Mouse (Mus musculus) MN1 (cell line): Measurements from ENCODE around the gene Rassf3.
A peak's percentile ranks its signal among the peaks of the same experiment; 100 is the strongest.

ENCODE experiments used
- DNase-seq: peaks from one replicate; pipeline ENCODE4 v3.0.0-alpha.2; 2016; ENCODE audit warnings: low spot score

Rassf3 gene

DNA sequence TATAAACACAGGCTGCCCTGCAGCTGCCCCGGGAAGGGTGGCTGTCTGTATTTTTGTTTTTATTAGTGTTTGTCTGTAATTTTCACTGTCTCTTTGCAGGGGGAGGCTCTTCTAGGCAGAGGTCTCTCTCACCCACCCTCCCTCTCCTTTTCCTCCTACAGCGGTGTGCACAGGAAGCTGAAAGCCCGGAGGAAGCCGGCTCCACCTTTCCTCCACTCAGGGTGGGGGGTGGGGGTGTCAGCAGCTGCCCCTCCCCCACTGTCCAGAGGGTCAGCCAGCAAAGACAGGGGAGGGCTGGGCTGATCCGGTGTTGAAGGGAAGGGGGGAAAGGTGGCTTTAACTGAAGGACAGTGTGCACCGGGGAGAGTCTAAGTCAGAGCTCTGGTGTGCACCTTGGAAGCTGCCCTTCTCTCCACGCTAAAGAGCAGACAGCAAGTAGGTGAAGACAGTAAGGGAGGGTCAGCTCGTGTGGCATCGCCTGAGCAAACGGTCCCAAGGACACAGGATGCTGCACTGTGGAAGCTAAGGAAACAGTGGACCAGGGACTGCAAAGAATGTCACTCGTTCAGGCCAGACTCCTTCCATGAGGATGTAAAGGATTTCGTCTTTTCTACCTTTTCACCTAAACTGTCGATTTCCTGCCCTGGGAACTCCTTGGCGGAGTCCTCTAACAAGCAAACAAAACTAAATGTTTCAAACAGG is 46.0 kb downstream of the Rassf3 start:
- no peak for DNase-seq

DNA sequence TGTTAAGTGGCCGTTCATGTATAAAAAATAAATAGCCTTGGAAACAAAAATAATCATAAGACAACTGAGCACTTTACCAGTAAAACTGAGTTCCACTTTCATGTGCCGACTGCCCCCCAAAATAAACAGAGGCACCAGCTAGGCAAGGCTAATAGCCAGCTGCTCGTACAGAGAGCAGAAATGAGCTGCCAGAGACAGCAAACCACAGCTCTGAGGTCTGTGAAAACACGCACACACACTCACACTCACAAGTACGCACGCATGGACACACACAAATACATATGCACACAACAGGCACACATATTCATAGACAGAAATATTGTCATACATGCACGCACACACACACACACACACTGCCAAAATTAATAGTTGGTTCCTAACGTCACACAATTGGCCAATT is 46.6 kb downstream of the Rassf3 start:
- DNase-seq: no peak

DNA sequence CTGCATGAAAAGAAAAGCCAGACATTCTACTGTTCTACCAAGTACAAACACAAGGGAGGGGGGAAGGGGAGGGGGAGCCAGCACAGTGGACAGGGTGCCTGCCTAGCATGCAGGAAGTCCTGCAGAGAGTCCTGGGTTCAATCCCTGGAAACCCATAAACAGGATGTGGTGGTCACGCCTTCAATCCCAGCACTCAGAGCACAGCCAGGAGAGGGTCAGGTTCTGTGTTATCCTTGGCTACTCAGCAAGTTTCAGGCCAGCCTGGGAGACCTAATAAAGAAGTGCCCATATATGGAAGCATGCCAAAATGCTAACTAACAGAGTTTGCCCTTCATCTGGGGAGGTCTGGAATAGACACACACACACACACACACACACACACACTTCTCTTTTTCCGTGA is 47.1 kb downstream of the Rassf3 start:
- peak; percentile 79 for DNase-seq

DNA sequence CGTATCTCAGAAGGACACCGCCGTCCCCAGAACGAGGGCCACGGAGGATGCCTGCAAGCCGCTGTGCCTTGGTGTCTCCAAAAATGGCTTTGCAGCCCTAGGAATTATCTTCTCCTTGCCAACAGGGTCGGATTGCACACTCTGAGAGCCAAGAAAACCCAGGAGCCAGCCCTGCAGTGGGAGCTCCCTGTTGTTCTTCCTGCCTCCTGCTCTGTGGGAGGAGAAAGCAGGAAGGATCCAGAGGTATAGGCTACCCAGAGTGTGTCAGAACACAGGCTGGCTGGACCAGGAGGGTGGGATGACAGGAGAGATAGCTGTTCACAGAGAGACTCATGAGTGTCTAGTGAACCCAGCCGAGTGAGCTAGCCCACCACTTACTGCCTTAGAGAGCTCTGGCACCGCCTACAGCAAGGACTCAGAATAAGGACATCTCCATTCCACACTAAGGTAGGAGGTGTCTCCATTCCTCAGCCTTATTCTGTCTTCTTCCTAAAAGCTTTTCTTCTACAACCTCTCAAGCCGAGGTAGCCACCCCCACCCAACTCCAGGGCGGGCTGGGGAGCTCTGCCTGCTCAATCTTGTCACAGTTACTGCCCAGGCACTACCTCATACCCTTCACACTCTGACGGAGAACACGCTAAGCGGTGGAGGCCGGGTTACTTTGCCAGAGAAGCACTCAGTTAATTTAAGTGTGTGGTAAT is 48.0 kb downstream of the Rassf3 start:
- DNase-seq: no peak

DNA sequence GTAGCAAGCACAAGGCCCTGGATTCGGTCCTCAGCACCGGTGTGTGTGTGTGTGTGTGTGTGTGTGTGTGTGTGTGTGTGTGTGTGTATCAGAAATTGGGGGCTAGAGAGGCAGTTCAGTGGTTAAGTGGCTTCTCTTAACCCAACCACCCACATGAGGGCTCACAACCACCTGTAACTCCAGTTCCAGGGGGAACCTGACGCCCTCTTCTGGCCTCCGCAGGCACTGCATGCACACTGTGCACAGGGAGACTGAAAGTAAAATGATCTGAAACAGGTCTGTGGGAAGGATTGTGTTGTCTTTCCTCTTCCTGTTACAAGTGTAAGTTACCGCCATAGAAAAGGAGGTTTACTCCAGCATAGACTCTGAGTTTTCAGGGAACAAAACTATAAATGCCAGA is 49.0 kb downstream of the Rassf3 start:
- no peak for DNase-seq

DNA sequence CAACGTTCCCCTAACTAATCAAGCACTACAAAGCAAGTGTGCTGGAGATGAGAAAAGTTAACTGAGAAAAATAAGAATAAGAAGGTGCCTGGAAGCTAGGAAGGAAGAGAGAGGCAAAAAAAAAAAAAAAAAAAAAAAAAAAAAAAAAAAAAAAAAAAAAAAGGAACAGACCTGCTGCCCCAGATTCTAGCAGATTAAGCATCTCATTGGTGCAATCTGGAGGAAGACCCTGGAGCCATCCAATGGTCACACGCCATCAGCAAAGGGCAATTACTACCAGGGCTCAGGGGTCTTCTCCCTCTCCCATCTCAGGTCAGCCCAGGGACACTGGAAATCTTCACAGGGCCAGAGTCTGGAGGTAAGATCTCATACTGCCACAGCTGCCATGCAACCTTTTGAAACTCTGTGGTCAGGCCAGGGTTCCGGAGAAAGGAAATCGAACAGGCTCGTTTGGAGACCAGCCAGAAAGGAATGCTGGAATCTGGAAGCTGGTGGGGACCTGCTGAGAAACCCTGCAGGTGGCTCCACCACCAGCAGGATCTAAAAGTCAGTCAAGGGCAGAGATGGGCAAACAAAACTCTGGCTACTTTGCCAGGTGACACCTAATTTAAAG is 49.6 kb downstream of the Rassf3 start:
- DNase-seq: peak; percentile 90

DNA sequence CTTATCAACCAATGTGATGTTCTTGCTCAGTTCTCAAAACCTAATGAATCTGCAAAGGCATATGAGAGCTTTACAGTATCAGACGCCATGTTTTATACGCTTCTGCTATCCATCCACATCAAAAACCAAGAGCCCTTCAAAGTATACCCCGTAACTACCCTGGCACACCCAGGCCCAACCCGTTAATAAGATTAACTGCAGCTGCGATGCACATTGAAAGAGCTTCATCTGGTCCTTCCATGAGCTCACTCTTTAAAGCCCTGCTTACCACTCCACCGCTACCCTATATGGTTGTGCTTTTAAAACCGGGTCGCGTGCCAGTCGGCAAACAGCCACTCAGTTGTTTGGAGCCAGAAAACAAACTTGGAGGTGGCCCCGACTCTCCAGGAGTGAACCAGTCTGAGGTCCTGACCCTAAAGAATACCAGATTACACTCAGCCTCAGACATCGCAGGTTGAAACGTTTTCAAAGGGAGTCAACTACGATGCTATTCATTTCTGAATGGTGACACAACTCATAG is 50.6 kb downstream of the Rassf3 start:
- peak; percentile 56 for DNase-seq

DNA sequence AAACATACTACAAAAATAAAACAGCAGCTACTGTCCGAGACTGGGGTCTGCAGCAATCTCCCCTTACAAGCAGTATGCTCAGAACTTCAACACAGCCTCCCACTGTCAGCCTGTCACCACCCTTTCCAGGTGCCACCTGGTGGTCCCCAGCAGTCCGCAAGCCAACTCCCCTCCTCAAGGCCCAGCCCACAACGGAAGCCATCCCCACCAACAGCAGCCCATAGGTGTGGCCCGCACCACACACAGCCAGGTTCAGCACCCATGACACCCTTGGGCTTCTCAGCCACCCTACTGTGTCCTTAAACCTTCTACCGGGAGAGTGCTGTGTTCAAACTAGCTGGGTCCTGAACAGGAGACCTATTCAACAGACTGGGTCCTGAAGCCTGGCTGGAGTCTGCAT is 51.1 kb downstream of the Rassf3 start:
- no peak for DNase-seq

DNA sequence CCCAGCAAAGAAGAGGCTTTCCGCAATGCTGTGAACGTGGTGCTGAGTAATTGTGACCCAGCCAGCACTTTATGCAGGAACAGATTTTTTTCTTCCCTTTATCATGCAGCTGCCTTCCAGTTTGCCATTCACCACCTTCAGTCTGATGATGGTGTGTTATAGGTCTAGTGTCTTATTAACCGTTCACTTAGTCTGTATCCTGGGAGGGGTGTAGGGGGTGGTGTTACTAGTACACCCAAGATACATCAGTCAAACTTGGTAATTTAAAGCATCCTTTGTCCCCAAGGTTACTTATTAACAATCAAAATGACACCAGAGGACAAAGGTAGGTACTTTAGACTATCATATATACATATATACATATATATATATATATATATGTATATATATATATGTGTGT is 51.7 kb downstream of the Rassf3 start:
- DNase-seq: no peak

DNA sequence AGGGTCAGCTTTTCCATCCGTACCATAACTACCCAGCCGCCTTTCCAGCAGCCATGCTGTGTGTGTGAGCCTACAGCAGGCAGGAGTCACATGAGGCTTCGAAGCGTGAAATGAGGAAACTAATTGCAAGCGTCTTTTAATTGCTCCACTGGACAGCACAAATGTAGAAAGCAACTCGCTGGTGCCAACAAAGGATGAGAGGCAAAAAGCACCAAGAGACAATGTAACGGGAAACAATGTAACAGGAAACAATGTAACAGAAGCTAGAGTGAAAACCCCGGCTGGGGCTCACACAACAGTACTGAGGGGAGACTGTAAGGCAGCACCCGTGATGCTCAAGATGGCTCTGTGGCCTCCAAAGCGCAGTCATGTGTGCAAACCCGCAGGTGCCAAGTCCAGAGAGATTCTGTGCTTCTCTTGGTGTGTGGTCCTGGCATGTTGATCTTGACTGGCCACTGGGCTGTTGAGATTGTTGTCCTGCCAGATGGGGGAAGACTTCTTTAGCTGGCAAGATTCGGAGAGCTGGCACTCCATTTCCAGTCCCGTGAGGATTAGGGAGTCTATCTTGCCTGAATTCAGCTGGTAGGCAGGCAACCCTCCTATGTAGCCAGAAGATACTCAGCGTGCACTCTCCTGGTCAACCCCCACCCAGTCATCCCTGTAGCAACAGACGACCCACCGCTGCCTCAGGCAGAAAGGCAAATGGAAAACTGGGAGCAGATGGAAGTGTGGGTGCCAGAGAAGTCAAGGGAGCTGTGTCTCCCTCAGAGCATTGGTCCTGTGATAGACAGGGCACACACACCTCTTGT is 52.4 kb downstream of the Rassf3 start:
- DNase-seq: peak; percentile 57

DNA sequence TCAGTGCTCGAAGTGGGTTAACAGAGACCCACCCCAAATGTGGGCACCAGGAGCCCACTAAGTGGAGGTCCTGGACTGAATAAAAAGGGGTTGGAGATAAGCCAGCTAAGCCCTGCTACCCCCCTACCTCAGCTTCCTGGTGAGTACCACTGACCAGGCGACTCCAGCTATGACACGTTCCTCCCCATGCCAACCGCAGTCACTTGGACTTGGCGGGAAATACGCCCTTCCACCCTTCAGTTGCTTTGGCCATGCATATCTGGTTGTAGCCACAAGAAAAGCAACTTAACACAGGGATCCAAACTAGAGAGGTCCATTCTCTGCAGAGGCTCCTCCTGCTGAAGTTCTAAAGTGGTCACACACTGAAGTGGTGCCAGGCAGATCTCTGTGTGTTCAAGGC is 53.9 kb downstream of the Rassf3 start:
- no peak for DNase-seq

DNA sequence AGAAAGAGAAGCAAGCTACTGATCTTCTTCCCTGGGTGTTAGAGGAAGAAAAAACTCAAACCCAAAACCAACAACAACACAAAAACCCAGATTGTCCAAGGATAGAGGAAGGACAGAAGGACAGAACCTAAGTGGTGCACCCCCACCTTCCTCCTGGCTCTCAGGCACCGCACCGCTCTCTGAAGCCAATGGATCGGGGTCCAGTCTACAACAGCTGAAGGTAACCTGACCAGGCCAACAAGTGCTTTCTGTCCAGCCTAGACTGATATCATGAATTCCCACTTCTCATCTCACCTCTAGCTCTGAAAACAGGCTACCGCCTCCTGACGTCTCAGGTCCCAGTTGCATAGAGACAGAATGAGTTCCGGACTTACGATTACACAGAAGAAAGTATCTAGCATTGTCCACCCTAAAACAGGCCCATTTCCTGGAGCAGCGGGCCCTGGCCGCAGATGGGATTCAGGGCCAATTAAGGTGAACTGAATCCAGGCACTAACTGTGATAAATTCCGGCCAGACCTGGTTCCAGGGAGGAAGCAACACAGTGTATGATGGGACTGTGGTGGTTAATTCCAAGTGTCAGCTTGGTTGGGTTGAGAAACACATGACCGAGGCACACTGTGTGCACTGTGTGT is 54.4 kb downstream of the Rassf3 start:
- no peak for DNase-seq

DNA sequence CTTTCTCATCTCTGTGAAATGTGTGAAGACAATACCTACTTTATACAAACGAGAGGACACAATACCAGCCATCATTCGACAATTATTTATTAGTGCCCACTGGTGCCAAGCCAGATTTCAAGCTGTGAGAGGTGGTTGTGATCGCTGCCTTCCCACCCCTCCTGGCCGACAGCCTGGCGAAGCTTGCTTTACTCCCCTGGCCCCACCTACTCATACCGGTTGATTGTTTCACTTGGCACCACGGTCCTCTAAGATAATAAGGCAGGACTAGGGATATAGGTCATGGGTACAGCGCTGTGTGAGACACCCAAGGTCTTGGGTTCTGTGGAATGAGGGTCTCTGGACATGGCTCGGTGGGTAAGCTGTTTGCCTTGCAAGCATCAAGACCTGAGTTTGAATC is 55.1 kb downstream of the Rassf3 start:
- DNase-seq: no peak

DNA sequence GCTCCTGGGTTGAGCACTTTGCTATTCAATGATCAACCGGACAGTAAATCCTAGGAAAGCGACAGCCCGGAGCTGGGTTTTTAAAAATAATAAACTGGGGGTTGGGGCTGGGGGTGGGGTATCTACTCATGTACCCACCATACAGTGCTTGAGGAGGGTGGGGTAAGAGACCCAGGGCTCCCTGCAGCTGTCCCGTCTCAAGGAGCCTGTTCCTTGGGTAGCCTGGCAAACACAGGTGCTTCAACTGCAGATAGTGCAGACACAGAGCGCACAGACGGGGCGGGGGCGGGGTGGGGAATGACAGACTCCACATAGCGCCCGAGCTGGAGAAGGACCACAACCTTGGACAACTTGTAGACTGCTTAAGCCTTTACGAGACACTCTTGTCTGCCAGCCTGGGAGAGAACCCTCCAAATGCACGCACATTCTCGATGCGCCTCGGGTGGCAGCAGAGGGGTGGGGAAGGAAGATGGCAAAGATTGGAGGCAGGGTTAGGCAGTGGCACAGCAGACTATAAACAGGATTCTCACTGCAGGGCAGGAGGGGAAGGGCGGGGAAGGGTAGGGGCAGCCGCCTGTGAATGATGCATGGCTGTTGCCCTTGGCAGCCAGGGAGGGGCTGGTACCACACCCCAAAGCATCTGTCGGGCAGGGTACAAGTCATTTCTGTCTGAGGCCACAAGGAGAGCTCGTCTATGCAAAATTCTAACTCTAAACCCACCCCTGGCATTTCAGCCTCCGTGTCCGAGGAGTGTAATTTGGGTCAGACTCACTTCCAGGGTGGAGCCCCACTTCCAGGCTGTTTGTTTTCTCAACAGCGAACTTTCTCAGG is 56.3 kb downstream of the Rassf3 start:
- DNase-seq: peak; percentile 90

DNA sequence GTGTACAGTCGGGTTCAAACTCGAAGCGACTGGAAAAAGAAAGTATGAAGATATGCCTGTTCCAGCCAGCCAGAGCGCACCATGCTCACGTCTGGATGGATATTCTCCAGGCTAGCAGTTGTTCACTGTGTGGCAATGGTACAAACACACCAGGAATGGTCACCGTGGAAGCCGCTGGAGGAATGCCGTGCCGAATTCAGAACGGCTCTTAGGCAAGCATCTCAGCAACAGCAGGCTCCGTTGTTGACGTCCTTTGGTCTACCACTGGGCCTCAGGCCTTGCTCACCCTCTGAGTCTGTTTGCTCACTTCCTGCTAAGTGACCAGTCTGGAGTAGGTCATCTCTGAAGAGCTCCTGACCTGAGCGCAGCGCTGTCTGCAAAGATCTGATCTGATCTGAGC is 57.3 kb downstream of the Rassf3 start:
- no peak for DNase-seq

DNA sequence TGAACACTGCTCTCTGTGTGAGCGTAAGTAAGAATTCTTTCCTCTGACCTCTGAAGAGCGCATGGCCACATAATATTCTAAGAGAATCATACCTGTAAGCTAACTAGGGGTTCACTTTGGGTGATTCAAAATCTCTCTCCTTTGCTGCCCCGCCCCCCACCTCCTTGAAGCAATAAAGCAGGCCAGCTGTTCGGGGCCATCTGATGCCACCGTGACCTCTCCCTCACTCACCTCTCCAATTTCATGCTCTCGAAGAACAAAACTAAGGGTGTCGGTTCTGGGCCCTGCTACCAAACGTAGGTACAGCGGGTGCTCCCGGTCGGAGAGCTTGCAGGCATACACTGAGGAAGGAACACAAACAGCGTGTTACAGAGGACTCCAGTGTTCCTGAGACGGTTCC is 62.0 kb downstream of the Rassf3 start:
- no peak for DNase-seq

DNA sequence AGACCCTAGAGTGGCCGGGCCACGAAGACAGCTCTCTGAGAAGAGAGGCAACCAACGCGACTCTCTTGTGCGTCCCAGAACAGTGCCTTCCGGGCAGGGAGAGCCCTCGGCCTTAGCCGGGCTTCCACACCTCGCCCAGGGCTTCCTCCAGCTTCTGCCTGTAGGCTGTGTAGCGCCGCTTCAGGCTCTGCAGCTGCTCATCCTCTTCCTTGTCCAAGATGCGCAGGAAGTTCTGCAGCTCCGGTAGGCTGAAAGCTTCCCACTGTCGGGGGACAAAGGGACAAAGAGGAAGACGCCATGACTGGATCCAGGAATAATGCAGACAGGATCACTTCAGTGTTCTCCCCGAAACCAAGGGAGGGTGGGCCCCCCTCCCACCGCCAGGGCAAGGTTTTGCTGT is 63.3 kb downstream of the Rassf3 start:
- DNase-seq: no peak

DNA sequence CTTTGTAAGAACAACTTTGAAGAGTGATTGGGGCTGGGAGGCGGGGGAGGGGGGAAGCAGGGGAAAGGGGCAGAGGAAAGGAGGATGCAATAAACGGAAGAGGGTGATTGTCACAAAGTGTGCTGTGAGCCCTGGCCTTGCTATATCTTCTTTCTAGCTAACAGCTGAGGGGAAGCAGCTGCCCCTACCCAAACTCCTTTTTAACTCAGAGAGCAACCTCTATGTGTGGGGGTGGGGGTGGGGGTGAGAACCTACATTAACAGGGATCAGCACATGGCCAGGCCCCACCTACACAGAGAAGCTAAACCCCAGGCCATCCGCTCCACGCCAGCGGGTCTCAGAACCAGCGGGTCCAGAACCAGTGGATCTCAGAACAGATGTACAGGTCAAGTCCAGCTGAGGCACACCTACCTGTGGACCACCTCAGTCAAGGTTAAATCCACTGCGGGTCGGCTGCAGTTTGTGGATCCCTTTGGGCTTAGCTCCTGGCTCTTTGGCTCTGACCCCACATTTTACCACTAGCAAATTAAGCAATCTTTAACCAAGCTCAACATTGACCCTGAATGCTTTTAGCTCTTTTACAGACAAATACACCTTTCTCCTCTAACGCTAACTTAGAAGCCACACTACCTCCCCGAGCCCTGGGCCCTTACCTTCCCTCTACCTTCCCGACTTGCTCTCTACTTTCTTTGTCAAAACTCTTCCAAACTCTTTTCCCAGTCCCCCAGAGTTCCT is 64.3 kb downstream of the Rassf3 start:
- no peak for DNase-seq

DNA sequence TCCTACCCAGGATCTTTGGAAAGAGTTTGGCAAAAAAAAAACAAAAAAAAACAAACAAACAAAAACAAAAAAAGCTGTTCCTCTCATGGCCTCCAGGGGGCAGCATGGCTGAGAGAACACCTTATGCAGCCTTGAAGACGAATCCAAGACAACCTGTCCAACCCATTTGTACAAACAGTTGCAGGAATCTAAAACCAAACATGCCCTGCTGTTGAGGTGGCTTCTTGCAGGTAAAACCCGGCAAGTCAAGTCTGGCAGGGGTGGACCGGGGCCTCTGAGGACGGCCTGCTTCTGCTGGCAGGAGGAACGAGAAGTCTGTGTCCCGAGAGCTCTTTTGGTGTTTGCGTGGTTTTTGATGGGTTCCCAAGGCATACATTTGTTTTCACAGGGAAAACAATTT is 66.4 kb downstream of the Rassf3 start:
- peak; percentile 87 for DNase-seq

DNA sequence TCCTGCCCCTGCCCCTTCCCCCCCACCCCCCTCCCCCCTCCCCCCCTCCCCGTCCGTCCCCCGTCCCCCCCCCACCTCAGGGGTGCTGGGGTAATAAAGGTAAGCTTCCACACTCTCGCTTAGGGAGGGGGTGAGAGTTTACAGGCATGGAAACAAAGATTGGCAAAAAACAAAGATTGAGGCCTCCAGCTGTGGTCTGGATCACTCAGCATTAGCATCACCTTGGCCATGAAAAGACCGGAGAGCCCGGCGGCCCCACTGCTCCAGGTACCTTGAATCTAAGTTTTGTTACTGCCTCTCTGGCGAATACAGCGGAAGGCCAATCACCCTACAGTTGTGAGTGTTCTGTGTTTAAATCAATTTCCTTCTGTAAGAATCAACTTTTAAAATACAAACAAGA is 72.2 kb downstream of the Rassf3 start:
- DNase-seq: no peak
